Mouse (Mus musculus) midbrain, embryonic 13.5 days (tissue): Measurements from ENCODE around the gene Pitpna. TPM values are rescaled to one million over a fixed set of nuclear protein-coding genes. Genes with fewer than 3 reads are reported as not detected.

Experiments
- ATAC-seq: fragments of 200-750 bp; cut with Nextera tagmentation; 2 replicates; pipeline ENCODE4 v1.8.0; 2017; ENCODE audit warnings: mild to moderate bottlenecking, moderate TSS enrichment, moderate library complexity
- H3K27ac ChIP-seq: fragments of 300-500 bp; sonication (generic); 2 replicates; pipeline ENCODE4 v1.5.1; 2015; ENCODE audit warnings: inconsistent platforms, mild to moderate bottlenecking, moderate library complexity
- H3K27me3 ChIP-seq: fragments of 300-500 bp; sonication (generic); 2 replicates; pipeline ENCODE4 v1.6.1; 2015; ENCODE audit warnings: mild to moderate bottlenecking, inconsistent platforms
- H3K36me3 ChIP-seq: fragments of 300-500 bp; sonication (generic); 2 replicates; pipeline ENCODE4 v1.6.1; 2015; ENCODE audit warnings: mild to moderate bottlenecking, inconsistent platforms
- H3K4me1 ChIP-seq: fragments of 300-500 bp; sonication (generic); replicated peaks from 2 replicates; pipeline ENCODE4 v1.6.1; 2015; ENCODE audit warnings: inconsistent platforms
- H3K4me2 ChIP-seq: fragments of 300-500 bp; sonication (generic); replicated peaks from 2 replicates; pipeline ENCODE4 v1.6.1; 2015; ENCODE audit warnings: moderate library complexity, mild to moderate bottlenecking, inconsistent platforms
- H3K4me3 ChIP-seq: fragments of 300-500 bp; sonication (generic); replicated peaks from 2 replicates; pipeline ENCODE4 v1.5.1; 2015; ENCODE audit warnings: mild to moderate bottlenecking, inconsistent platforms
- H3K9ac ChIP-seq: fragments of 300-500 bp; sonication (generic); replicated peaks from 2 replicates; pipeline ENCODE4 v1.6.1; 2015; ENCODE audit warnings: mild to moderate bottlenecking, inconsistent platforms
- H3K9me3 ChIP-seq: fragments of 300-500 bp; sonication (generic); 2 replicates; pipeline ENCODE4 v1.6.1; 2016; ENCODE audit warnings: mild to moderate bottlenecking, inconsistent platforms
- WGBS: fragments of 180-500 bp; shearing (Covaris S2); methylation state at CpG from one replicate; pipeline ENCODE4 v1.1.7; 2015; 5-methylcytosine and 5-hydroxymethylcytosine counted together
- polyA plus RNA-seq: library from polyadenylated mRNA; unstranded; fragments of >200 nt; fragmentation: Nextera tagmentation; extraction: Ambion mirVana; gene quantifications from 2 replicates; pipeline ENCODE4 v1.2.1, GENCODE M21; 2015

Pitpna gene
- polyA plus RNA-seq, 1 experiment from 2014 or later = 99.2 TPM

GRCm38 (mm10) chr11:75657841-75658240, 69.9 kb downstream of the Pitpna start:
- H3K4me2 ChIP-seq = no peak overlapping the region
- H3K9me3 ChIP-seq = no peaks in the 10 kb centered on the region
- peaks cover 45% of the 10 kb centered on the region for H3K27me3 ChIP-seq
- H3K36me3 ChIP-seq = peaks cover 14% of the 10 kb centered on the region; the same call in 1 of the 2 replicates
- H3K4me1 ChIP-seq = peaks cover 33% of the 10 kb centered on the region
- H3K27ac ChIP-seq = no peak overlapping the region
- H3K4me3 ChIP-seq = no peak overlapping the region
- no peak for ATAC-seq
- no peak overlapping the region for H3K9ac ChIP-seq

- Histone ChIP-seq H3K4me3 (no peak overlapping the region), H3K4me1 (peaks cover 30% of the 10 kb centered on the region), H3K4me2 (no peak overlapping the region), H3K9ac (no peak overlapping the region), H3K9me3 (no peaks in the 10 kb centered on the region), H3K27ac (no peak overlapping the region), H3K27me3 (peaks cover 40% of the 10 kb centered on the region), H3K36me3 (peaks cover 14% of the 10 kb centered on the region; the same call in 1 of the 2 replicates)
- 95% methylated on average over 13 of the region's 13 CpGs for WGBS
- no peak for ATAC-seq
Measured at GRCm38 (mm10) chr11:75658311-75658710, 70.4 kb downstream of the Pitpna start.

DNA sequence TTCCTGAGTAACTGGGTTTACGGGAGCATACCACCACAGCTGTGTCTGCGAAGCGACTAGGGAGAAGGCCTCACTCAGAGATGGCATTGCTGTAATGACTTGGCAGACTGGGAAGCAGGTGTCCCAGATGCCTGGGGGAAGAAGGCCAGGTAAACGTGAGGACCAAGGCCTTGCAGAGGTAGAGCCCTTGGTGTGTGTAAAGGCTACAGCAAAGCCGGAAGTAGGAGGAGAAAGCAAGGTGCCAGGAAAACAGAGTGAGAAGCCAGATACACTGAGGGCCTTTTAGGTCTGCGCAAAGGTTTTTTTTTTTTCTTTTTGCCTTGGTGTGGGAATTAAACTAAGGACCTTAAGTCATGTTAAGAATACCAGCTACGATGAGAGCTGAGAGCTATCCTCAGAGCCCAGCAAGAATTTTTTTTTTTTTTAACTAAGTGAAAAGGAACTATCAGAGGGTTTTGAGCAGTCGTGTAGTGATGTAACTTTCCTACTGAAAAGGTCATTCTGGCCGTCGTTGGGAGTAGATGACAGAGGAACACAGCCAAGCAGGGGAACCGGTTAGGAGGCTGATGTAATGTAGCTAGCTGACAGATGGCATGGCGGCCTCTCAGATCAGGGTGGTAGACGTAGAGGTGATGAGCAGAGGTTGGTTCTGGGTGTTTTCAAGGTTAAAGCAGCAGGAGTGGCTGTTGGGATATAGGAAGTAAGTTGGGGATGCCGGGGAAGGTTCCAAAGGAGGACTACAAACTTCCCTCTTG, 71.3 kb downstream of the Pitpna start:
- ATAC-seq = no peak

GRCm38 (mm10) chr11:75660081-75660590, 72.2 kb downstream of the Pitpna start:
- ATAC-seq = no peak
- H3K4me2 ChIP-seq = no peak overlapping the region
- peaks cover 22% of the 10 kb centered on the region for H3K27me3 ChIP-seq
- no peak overlapping the region for H3K27ac ChIP-seq
- no peaks in the 10 kb centered on the region for H3K9me3 ChIP-seq
- peaks cover 13% of the 10 kb centered on the region for H3K4me1 ChIP-seq
- WGBS = 94% methylated on average over 12 of the region's 12 CpGs
- peaks cover 14% of the 10 kb centered on the region; the same call in 1 of the 2 replicates for H3K36me3 ChIP-seq
- H3K9ac ChIP-seq = no peak overlapping the region
- no peak overlapping the region for H3K4me3 ChIP-seq

More for the DNA sequence above, 71.3 kb downstream of the Pitpna start:
- Histone ChIP-seq H3K27ac (no peak overlapping the region), H3K4me2 (no peak overlapping the region), H3K27me3 (peaks cover 32% of the 10 kb centered on the region), H3K9me3 (no peaks in the 10 kb centered on the region), H3K36me3 (peaks cover 14% of the 10 kb centered on the region; the same call in 1 of the 2 replicates), H3K9ac (no peak overlapping the region), H3K4me3 (no peak overlapping the region), H3K4me1 (peaks cover 22% of the 10 kb centered on the region)
- 85% methylated on average over 14 of the region's 14 CpGs for WGBS

DNA sequence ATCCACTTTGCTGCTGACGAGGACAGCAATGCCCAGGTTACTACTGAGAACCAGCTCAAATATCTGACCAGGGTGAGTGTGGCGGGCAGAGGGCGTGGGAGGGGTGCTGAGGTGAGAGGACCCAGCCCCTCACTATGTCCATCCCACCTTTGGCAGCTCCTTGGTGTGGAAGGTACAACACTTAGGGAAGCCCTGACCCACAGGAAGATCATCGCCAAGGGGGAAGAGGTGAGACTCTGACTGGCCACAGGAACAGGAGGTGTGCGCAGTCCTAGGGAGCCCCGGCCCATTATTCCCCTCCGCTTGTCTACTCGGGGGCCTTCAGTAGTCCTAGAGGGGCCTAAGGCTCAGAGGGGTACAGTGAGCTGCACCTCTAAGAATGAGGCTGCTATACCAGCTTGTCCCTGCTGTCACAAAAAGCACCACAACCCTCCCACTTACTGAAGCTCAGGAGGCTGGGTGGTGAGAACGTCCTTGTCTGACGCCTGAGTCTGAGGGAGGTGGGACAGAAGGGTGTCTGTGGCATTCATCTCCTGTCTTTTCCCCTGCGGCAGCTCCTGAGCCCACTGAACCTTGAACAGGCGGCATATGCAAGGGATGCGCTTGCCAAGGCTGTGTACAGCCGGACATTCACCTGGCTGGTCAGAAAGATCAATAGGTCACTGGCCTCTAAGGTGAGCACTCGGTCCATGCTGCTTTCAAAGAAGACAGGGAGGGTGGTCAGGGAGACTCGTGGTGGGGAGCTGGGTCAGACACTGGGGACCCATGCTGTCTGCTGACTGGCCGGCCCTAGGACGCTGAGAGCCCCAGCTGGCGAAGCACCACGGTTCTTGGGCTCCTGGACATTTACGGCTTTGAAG, 73.3 kb downstream of the Pitpna start:
- no peak for ATAC-seq

DNA sequence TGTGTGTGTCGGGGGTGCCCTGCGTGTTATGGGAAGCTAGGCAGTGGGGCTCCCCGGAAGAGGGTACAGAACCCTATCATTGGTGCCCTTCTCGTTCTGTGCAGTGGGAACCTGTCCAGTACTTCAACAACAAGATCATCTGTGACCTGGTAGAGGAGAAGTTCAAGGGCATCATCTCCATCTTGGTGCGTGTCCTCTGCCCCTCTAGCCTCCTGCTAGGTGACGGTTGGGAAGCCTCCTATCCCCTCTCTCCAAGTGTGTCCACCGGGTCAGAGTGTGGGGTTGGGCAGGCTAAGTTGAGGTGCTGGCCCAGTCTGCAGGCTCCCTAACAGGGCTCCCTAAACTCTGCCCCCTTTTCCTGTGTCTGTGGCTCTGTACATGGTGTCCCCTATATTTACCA, 74.2 kb downstream of the Pitpna start:
- ATAC-seq = no peak
- Histone ChIP-seq H3K4me2 (no peak overlapping the region), H3K9me3 (no peaks in the 10 kb centered on the region), H3K4me3 (no peak overlapping the region), H3K36me3 (peaks cover 14% of the 10 kb centered on the region; the same call in 1 of the 2 replicates), H3K4me1 (no peaks in the 10 kb centered on the region), H3K27ac (no peak overlapping the region), H3K27me3 (peaks cover 3% of the 10 kb centered on the region), H3K9ac (no peak overlapping the region)
- WGBS = 90% methylated on average over 7 of the region's 7 CpGs

More for the DNA sequence above, 73.3 kb downstream of the Pitpna start:
- Histone ChIP-seq H3K4me3 (no peak overlapping the region), H3K4me1 (peaks cover 6% of the 10 kb centered on the region), H3K9me3 (no peaks in the 10 kb centered on the region), H3K27me3 (peaks cover 13% of the 10 kb centered on the region), H3K27ac (no peak overlapping the region), H3K36me3 (peaks cover 14% of the 10 kb centered on the region; the same call in 1 of the 2 replicates), H3K9ac (no peak overlapping the region), H3K4me2 (no peak overlapping the region)
- 90% methylated on average over 21 of the region's 21 CpGs for WGBS

GRCm38 (mm10) chr11:75666296-75666695, 78.4 kb downstream of the Pitpna start:
- H3K4me1 ChIP-seq = no peaks in the 10 kb centered on the region
- no peak overlapping the region for H3K4me2 ChIP-seq
- WGBS = 94% methylated on average over 6 of the region's 6 CpGs
- no peak overlapping the region for H3K4me3 ChIP-seq
- H3K36me3 ChIP-seq = peaks cover 7% of the 10 kb centered on the region; the same call in 1 of the 2 replicates
- no peak for ATAC-seq
- no peaks in the 10 kb centered on the region for H3K9me3 ChIP-seq
- no peak overlapping the region for H3K27ac ChIP-seq
- H3K9ac ChIP-seq = no peak overlapping the region
- no peaks in the 10 kb centered on the region for H3K27me3 ChIP-seq

- Histone ChIP-seq H3K4me2 (no peak overlapping the region), H3K36me3 (no peaks in the 10 kb centered on the region), H3K4me1 (no peaks in the 10 kb centered on the region), H3K9ac (no peak overlapping the region), H3K4me3 (no peak overlapping the region), H3K27me3 (no peaks in the 10 kb centered on the region), H3K27ac (no peak overlapping the region), H3K9me3 (no peaks in the 10 kb centered on the region)
- ATAC-seq = no peak
- WGBS = 84% methylated on average over 3 of the region's 3 CpGs
Measured at GRCm38 (mm10) chr11:75668621-75669020, 80.7 kb downstream of the Pitpna start.

- Histone ChIP-seq H3K27me3 (no peaks in the 10 kb centered on the region), H3K27ac (no peak overlapping the region), H3K36me3 (no peaks in the 10 kb centered on the region), H3K9ac (no peak overlapping the region), H3K4me1 (no peaks in the 10 kb centered on the region), H3K4me3 (no peak overlapping the region), H3K9me3 (no peaks in the 10 kb centered on the region), H3K4me2 (no peak overlapping the region)
- WGBS = 88% methylated on average over 11 of the region's 11 CpGs
- no peak for ATAC-seq
Measured at GRCm38 (mm10) chr11:75669176-75669852, 81.4 kb downstream of the Pitpna start.

- Histone ChIP-seq H3K27me3 (no peaks in the 10 kb centered on the region), H3K27ac (no peak overlapping the region), H3K36me3 (no peaks in the 10 kb centered on the region), H3K9me3 (no peaks in the 10 kb centered on the region), H3K4me3 (no peak overlapping the region), H3K9ac (no peak overlapping the region), H3K4me1 (no peaks in the 10 kb centered on the region), H3K4me2 (no peak overlapping the region)
- no peak for ATAC-seq
- 94% methylated on average over 12 of the region's 12 CpGs for whole genome bisulfite sequencing
Measured at GRCm38 (mm10) chr11:75669853-75670200, 81.9 kb downstream of the Pitpna start.

DNA sequence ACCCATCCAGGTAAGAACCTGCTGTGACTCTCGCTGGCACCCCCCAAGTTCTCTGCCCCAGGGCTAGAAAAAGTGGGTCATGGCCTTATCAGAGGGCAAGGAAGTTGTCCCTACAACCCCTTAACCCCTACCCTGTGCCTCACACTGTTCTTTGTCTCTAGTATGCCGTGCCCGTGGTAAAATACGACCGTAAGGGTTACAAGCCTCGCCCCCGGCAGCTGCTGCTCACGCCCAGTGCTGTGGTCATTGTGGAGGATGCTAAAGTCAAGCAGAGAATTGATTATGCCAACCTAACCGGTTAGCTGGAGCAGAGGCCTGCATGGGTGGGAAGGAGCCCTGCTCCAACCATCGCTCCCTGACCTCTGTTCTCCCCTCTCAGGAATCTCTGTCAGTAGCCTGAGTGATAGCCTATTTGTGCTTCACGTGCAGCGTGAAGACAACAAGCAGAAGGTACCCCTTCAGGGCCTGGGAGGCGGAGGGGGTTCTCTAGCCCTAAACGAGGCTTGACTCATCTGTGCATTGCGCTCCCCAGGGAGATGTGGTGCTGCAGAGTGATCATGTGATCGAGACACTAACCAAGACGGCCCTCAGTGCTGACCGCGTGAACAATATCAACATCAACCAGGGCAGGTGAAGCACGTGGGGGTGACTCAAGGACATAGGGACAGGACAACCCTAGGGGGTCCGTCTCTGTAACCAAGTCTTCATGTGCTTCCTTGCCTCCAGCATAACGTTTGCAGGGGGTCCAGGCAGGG, 83.7 kb downstream of the Pitpna start:
- Histone ChIP-seq H3K9ac (no peak overlapping the region), H3K4me2 (no peak overlapping the region), H3K4me3 (no peak overlapping the region), H3K9me3 (no peaks in the 10 kb centered on the region), H3K27ac (no peak overlapping the region), H3K27me3 (no peaks in the 10 kb centered on the region), H3K4me1 (no peaks in the 10 kb centered on the region), H3K36me3 (no peaks in the 10 kb centered on the region)
- ATAC-seq = no peak
- WGBS = 88% methylated on average over 22 of the region's 22 CpGs
